Mouse (Mus musculus): ENCODE data around the gene Gars.

The Gars gene

DNA sequence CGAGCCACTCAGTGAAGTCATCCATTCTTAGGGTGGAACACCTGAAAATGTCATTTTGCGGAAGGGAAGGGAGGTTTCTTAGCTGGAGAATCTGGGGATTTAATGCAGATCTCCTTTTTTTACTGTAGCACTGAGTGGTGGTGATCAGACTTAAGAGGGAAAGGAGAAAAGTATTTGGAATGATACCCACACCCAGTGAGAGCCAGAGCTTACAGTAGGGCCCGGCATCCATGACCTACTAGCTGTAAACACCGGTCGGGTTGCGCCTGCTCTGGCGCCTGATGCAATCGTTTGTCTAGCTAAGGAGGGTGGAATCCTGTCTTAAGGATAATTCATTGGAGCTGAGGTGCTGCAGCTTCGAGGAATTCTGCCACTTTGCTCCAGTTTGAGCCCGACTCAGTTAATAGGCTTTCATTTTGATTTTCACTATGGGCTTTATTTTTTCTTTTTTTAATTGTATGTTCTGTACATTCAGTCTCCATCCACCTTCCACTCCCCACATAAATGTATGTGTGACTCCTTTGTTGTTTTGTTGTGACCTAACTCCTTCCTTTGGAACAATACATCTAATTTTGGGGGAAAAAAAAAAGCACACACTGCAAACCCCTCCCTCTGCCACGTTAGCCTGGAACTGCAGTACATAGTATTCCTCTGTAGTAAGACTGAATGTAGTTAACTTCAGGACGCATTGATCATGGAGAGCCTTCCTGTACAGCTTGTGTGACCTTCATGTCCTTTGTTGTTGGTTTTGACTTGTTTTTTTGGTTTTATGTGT lies 1.1 kb downstream of the Gars start:
- DNase-seq = no peak

DNA sequence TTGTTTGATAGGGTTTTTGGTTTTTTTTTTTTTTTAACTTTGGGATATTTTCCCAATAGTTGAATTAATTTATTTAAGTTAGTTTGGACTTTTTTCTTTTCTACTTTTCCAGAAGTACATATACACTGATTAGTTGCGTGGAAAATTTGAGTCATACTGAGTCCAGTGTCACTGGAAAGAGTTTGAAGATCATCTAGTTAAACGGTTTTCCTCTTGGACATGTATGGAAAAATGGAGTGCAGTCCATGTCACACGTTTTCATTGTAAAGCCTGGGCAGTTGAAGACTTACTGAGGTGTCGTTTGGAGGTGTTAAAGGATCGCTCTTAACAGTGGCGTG lies 1.6 kb downstream of the Gars start:
- DNase-seq = no peak

DNA sequence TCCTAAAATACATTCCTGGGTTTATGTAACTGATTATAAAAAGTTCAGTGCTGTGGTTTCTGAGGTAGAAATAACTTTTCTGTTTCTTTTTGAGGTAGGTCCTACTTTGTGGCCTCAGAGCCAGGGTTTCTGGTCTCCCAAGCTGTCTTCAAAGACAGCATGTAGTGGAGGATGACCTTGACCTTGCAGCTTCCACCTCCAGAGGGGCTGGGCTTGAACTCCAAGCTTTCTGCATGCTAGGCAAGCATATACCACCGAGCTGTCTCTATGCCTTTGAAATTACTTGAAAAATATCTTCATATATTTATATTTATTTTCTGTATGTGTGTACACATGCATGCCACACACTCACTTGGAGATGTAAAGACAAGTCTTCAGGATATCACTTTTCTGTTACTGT lies 2.2 kb downstream of the Gars start:
- no peak for DNase-seq

DNA sequence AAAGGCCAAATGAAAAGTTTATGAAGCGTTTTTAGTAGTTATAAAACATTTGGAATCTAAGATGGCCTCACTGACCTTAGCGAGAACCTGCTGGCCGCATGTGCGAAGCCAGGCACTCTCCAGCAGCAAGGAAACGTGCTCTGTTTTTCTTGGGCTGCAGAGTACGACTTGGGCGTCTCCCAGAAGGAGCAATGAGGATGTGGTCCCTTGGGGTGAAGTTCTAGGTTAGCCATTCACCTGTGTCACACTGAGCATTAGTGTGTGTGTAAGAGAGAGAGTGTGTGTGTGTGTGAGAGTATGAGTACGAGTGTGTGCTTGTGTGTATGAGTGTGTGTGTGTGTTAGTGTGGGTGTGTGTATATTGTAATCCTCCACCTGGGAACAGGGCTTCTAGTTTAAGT lies 5.4 kb downstream of the Gars start:
- no peak for DNase-seq

DNA sequence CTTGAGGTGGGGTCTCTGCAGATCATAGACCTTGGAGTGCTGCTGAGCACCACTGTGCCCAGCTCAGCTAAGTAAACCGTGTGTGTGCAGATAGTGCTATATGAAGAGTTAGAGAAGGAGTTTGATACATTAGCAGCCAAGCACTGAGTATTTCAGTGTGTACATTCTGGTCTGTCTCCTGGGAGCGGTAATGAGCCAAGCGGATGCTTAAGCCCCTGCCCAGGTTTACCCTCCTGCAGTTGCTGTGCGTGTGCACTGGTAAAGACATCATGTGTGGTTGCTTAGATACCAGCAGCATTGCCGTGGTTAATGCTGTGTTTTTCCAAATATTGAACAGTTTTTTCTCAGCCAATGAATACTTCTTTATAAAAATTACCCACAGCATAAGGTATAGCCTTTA lies 6.7 kb downstream of the Gars start:
- DNase-seq = no peak

DNA sequence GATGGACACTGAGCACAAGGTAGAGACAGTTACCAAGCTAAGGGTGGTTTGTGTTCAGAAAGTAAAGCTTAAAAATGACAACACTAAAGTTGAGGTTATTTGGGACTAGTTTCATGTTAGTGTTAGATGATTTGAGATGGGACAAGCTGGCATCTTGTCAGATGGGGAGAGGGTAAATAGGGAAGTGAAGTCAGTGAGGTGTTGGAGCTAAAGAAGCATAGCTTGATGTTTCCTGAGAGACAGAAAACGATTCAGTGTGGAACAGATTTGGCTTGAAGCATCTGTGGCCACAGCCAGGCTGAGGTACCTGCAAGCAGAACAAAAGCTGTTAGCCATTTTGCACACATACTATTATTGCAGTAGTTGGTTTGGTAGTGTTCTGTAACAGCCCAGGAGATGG lies 7.5 kb downstream of the Gars start:
- no peak for DNase-seq

DNA sequence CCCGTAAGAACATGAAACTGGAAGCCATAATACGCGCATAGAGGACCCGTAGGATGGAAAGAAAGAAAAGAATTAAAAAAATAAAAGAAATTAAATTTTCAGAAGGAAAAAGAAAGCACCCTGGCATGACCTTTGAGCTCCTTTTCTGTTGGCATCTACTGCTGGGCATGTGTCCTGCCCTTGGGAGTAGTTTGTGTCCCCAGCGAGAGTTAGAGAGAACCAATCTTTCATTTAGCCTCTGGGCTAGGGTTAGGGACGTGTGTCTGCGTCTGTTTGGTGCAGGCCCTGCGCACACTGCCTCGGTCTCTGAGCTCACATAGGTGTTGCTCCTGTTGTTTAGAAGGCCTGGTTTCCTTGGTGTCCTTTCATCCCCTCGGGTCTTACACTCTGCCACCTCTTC lies 11.4 kb downstream of the Gars start:
- DNase-seq = no peak

DNA sequence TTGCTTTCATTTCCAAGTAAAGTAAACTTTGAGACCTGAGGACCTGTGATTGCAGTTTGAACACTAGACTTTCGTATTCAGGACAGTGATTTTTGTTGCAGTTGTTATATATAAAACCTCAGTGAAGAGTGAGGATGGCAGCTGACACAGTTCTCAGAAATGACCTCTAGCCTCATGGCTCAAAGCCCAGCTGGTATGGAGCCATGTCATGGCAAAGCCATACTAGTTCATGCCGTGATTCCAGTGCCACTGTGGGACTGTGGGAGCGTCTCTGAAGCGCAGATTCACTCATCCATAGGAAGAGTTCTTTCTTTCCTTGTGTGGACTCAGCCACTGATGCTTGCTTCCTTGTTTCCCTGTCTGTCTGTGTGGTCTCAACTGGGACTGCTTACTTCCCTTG lies 16.7 kb downstream of the Gars start:
- DNase-seq = no peak

DNA sequence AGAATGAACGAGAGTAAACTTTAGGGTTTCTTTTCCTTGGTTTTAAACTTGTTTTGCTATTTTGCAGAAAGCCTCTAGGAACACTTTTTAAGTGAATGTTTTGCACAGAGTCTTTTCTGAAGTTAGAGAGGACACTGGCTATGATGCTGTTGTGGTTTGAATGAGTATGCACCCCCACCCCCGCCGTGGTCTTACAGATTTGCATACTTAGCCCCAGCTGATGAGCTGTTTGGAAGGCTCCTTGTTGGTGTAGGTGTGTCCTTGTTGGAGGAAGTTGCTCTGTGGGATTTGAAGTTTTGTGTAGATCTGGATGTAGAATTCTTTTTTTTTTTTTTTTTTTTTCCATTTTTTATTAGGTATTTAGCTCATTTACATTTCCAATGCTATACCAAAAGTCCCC lies 19.6 kb downstream of the Gars start:
- DNase-seq = no peak

DNA sequence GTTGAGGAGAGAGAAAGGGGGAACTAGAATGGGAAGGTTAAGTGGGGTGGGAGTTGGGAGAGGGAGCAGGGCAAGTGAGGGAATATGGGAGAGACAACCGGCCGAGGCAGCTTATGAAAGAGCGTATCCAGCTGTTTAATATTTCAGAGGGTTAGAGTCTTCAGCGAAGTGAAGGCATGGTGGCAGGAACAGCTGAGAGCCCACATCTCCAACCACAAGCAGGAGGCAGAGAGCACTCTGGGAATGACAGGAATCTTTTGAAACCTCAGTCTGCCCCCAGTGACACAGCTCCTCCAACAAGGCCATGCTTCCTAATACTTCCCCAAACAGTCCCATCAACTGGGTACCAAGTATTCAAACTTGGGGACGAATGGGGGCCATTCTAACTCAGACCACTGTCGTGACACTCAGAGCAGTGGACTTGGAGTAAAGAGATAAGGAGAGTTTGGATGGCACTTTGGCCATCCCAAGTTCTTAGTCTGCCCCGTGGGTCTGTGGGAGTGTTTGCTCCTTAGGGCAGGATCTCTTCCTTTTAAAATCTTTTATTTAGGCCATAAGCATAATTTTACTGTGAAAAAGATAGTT lies 22.5 kb downstream of the Gars start:
- DNase-seq = no peak

DNA sequence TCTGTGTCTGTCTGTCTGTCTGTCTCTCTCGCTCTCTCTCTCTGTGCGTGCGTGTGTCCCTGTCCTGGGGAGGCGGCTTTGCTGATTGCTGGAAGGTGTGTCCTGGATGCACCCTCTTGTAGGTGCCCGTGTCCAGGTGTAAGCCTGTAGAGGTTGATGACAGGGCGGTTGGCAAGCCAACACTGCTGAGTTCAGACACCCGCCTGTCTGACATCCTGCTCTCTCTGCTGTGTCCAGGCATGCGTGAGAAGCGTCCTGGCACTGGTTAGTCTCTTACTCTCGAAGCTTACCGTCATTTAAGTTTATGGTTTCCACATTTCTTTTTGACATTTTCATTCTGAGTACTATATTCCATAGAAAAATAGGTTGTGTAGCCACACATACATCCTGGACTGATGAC lies 23.5 kb downstream of the Gars start:
- no peak for DNase-seq

DNA sequence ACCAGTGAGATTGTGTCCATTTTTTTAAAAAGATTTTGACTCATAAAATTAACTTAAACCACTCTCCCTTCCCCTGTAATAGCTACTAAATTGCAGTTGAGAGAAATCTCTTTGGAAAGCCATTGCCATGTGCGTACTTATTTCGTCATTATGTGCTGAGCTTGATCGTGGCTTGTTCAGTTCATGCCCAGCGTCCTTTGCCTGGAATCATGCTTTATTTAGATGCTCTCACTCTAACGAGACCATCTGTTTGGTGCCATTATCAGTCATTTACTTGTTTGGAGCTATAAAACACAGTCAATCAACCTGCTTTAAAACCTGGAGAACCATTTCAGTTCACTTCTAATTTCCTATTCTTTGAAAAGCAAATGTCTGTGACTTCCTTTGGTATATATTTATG lies 24.4 kb downstream of the Gars start:
- peak; percentile 43 for DNase-seq

DNA sequence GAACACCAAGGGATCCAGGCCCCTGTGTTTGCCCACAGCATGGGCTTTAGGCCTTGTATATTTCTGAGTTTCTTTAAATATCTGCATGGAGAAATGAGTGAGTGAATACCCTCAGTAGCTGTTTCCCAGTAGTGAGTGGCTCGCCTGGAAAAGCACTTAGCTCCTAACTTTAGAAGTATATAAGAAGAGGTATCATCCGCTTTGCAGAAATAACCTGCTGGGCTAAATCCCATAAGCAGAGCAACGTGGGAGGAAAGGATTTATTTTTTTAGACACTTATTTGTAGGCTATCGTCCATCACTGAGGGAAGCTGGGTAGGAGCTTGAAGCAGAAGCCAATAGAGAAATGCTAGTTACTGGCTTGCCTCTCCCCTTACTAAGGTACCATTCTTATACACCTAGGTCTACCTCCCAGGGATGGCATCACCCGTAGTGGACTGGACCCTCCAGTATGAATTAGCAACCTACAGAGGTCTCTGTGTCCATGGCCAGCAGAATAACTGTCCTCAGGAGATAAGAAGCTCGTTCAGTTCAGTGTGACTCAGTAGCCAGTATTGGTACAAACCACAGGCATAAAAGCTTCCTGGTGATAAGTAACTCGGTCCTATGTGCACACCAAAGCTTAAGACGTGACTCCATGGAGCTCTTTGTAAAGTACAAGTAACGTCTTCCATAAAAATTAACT lies 26.1 kb downstream of the Gars start:
- no peak for DNase-seq

DNA sequence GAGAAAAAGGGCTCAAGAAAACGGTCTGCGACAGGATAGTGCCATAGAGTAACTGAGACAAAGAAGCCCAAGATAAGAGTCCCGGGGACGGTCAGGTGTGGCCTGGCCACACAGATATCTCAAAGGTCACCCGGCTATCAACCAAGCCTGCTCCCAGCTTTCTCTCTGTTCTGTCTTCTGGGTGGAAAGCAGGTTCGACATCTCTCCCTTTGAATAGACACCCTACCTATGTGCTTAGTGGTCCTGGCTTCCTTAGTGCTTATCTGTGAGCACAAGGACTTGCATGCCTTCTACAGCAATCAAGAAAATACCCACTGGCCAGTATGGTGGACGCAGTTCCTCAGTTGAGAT lies 26.6 kb downstream of the Gars start:
- DNase-seq = no peak

DNA sequence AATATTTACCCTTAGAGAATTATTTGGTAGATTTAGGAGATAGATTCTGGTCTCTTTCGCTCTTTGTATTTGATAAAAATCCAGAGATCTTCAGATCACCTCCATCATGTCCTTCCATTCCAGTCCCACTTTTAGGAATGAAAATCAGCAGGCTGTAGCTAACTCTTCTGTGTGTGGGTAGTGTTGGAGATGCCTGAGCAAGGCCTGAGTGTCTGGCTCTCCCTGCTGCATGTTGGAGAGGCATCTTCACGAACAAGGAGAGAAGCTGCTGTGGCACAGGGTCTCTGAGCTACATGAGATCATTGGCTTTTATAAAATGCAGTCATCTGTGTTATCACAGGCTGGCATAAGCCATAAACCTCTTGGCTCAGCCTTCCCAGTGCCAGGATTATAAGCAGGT lies 28.1 kb downstream of the Gars start:
- no peak for DNase-seq

DNA sequence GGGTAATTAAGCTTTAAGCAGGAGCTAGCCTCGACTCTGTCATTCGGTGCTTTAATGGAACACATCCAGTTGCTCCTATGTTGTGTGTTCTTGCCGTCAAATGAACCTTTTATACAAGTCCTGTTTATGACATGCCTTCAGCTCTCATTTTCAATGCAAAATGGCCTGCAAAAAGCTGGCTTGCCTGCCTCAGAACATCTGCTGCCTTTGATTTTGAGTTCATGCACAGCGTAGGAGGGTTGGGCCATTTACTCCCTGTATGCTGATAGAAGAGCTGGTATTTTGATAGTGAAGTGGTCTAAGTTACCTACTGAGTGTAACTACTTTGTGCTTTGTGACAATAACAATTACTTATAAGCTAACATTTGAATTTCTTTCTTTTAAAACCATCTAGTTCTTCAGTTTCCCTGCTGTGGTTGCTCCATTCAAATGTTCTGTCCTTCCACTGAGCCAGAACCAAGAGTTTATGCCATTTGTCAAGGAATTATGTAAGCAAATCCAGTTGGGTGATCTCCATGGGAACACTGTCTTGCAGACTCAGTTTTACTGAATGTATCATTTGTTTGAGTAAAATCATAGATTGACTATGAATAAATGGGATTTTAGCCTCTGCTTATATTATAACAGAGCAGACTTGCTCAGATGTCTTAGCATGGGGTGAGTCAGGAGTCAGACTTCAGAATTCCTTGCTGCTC lies 38.9 kb downstream of the Gars start:
- DNase-seq = no peak

DNA sequence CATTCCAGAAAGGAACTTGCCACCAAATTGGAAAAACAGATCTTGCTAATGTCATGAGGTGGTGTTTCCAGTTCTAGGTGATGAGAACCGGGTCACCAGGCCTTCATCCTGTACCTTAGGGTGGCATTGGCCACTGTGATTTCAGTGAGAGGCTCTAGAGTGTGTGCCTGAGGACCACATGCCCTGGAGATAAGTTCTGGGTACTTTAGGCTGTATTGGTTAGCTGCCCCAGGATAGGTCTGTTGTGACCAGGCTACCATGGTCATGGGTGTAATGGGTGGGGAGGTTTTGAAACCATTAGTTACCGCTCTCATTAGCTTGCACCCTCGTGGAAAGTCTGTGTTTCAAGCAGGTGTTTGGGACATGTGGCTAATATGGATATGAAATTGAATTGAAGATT lies 43.6 kb downstream of the Gars start:
- DNase-seq = no peak

DNA sequence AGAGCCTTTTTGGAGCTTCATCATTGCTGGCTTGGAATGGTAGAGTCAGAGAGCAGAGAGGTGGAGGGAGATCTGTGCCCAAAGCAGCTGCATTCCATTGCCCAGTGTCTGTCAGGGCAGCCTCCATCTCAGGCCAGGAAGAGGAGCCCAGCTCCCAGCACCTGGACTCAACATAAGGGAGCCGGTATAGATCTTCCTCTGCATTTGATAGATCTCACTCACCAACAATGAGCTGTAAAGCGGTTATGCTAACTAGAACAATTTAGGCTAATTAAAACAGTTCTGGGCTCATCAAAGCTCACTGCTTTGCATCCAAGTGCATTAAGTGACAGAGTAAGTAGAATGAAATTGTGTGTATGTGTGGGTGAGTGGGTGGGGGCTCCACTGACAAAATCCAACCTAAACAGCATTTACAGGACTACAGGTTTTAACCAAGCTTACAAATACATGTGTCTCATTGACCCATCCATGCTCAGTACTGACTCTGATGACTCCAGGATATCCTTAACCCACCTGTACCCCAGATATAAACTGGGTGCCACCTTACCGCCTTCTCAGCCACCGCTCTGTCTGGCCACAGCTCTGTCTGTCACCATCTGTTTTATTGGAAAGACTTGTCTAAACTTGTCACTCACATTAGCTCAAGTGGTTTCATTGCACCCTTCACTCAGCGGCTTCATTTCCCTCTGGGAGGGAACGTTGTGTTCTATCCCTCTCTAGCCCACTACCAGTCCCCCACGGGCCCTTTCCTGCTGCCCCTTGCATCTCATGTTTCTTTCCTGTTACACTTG lies 44.6 kb downstream of the Gars start:
- DNase-seq = no peak

DNA sequence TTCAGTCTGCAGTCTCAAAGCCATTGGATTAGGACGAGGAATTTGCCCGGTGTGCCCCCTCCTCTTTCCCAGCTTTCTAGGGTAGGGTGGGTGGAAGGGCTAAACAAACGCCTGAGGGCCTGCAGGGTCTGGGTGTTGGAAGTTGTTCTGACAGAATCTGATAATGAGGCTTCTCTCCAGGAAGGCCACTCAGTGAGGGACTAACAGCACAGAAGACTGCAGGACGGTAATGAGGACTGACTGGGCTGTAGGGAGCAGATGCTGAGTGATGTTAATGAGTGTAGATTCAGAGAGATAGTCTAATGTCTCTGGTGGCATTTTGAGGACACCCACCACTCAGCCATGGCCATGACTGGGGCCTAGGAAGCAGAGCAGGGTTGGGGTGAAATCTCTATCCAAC lies 49.5 kb downstream of the Gars start:
- DNase-seq = no peak

DNA sequence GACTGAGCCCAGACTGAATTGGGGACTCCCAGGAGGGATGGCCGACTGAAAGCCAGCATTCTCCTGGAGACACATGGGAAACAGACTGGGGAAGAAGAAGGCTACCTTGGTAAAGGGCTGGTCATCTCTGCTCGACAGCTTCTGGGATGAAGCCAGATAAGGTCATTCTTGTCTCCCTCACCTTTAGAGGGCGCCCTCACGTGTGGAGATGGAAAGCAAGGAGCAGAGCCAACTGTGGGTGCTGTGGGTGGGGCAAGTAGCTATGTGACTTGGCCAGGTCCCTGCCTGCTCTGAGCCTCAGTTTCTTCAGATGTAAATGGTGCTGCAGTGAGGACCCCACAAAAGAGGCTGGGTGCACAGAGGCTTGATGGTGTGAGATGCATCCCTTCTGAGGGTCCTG lies 52.8 kb downstream of the Gars start:
- no peak for DNase-seq

DNA sequence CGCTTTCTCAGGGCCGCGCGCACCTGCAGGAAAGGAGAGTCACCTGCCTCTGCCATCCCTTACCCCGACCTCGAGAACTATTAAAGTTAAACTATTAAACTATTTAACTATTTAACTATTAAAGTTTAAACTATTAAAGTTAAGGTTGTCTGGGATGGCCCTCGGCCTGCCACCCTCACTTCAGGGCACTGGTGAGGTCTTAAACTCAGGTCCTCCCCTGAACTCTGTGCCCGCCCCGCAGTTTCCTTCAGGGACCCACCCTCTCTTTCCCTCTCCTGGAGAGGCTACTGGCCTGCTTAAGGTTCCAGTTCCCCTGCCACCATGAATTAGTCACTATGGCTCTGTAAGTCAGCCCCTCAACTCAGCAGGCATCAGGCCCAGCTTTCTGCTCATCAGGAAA lies 53.6 kb downstream of the Gars start:
- DNase-seq = no peak

DNA sequence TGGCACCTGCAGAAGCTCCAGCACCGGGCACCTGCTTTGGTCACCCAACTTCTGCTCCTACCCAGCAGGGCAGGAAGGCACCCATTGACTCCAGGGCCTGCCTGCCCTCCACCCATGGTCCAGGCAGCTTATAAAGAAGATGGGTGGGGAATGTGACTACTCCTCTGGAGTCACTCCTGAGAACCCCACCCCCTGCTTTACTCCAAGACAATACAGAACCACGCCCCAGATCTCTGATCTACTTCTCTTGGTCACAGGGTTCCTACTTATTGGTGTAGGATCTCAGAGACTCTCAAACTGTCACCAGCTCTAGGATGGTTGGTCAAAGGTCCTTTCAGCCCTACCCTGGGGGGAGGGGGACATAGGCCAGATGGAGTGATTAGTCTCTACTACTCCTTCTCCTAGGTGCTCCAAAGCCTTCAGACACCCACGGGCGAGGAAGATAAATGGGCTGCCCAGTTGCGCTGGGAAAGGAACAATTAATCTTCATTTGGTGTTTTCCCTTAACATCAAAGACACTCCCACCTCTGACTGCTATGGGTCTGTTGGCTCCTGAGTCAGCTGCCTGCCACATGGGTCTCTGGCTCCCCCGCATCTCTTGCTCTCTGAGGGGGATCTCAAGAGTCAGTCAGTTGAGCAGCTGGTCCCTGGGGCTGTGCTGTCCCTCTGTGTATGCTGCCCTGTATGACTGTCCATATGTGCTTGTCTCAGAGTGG lies 55.8 kb downstream of the Gars start:
- no peak for DNase-seq

DNA sequence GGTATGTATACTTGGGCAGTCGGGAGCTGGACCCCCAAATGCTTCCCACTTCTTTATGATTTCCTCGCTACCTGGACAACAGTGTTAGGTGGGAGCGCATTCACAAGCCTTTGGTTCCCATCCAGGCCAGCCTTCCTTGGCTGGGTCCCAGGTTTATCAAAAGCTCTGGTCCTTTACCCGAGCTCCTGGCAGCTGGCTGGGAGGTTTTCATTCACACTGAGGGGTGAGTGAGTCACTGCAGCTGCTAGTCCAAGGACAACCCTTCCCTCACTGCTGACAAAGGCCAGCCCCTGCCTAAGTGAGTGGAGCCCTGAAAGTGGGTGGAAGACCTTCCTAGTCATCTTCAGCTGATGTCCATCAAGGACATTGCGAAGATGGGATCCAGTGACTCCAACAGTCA lies 60.2 kb downstream of the Gars start:
- no peak for DNase-seq

All from layer of hippocampus, adult 9-11 months (tissue).